Mouse (Mus musculus): ENCODE data around the gene Naaladl2.

Gene Naaladl2

GRCm38 (mm10) chr3:23972747-23973667 is 1171.1 kb downstream of the Naaladl2 start:
- DNase-seq (ENCODE audit: low spot score in 2 of 2) = no peak

GRCm38 (mm10) chr3:23962961-23963621 is 1181.0 kb downstream of the Naaladl2 start:
- DNase-seq (ENCODE audit: low spot score in 2 of 2) = no peak

- DNase-seq (ENCODE audit: low spot score in 2 of 2) = no peak
Measured at GRCm38 (mm10) chr3:23946182-23946581, 1197.9 kb downstream of the Naaladl2 start.

GRCm38 (mm10) chr3:23937299-23937698 is 1206.8 kb downstream of the Naaladl2 start:
- no peak for DNase-seq (ENCODE audit: low spot score in 2 of 2)

GRCm38 (mm10) chr3:23928097-23928496 is 1216.0 kb downstream of the Naaladl2 start:
- no peak for DNase-seq (ENCODE audit: low spot score in 2 of 2)

- no peak for DNase-seq (ENCODE audit: low spot score in 2 of 2)
Measured at GRCm38 (mm10) chr3:23907682-23908081, 1236.4 kb downstream of the Naaladl2 start.

GRCm38 (mm10) chr3:23865688-23866087 is 1278.4 kb downstream of the Naaladl2 start:
- no peak for DNase-seq (ENCODE audit: low spot score in 2 of 2)

GRCm38 (mm10) chr3:23857275-23857674 is 1286.8 kb downstream of the Naaladl2 start:
- no peak for DNase-seq (ENCODE audit: low spot score in 2 of 2)

- DNase-seq (ENCODE audit: low spot score in 2 of 2) = no peak
Measured at GRCm38 (mm10) chr3:23817585-23817984, 1326.5 kb downstream of the Naaladl2 start.

GRCm38 (mm10) chr3:23758746-23759145 is 1385.3 kb downstream of the Naaladl2 start:
- DNase-seq (ENCODE audit: low spot score in 2 of 2) = no peak

All from cerebellum, postnatal 4 days (tissue).